Mouse (Mus musculus) CH12.LX (cell line): ENCODE measurements around the gene Car10. TPM values are rescaled to one million over a fixed set of nuclear protein-coding genes. Genes with fewer than 3 reads are reported as not detected.

Source experiments
- DNase-seq: peaks from one replicate; pipeline ENCODE4 v3.0.0-alpha.2; 2013; ENCODE audit errors: extremely low read depth
- H3K27ac ChIP-seq: 2 replicates; pipeline ENCODE4 v1.5.1; 2012; ENCODE audit warnings: low read depth, mild to moderate bottlenecking, control low read depth, moderate library complexity; ENCODE audit not compliant: insufficient read depth
- H3K27me3 ChIP-seq: replicated peaks from 2 replicates; pipeline ENCODE3; 2012; ENCODE audit warnings: inconsistent platforms
- H3K36me3 ChIP-seq, 2 experiments: replicated peaks in 1 of 2; 2 replicates each; pipeline versions ENCODE3 to v1.6.1; 2012; ENCODE audit warnings: inconsistent platforms in 1 of 2, low read length in 1 of 2, mild to moderate bottlenecking in 1 of 2, mixed read lengths in 1 of 2, moderate library complexity in 1 of 2; ENCODE audit not compliant: control insufficient read depth in 1 of 2, insufficient read depth in 1 of 2
- H3K4me1 ChIP-seq, 2 experiments: 2 replicates each; pipeline ENCODE4 v1.6.1; 2012; ENCODE audit warnings: inconsistent platforms in 1 of 2, moderate library complexity in 1 of 2; ENCODE audit not compliant: insufficient read depth in 2 of 2, control insufficient read depth in 1 of 2
- H3K4me2 ChIP-seq: 2 replicates; pipeline ENCODE4 v1.6.1; 2012; ENCODE audit warnings: low read depth, mild to moderate bottlenecking, control low read depth; ENCODE audit not compliant: poor library complexity, insufficient read depth, severe bottlenecking
- H3K4me3 ChIP-seq, 3 experiments: fragments of 150-350 bp in 1 of 3; sonication (generic) in 1 of 3; replicated peaks in 1 of 3; 2 replicates each; pipeline versions ENCODE3 to v1.5.1; 2011 to 2012; ENCODE audit warnings: low read depth in 2 of 3, low read length in 2 of 3, mild to moderate bottlenecking in 2 of 3, moderate library complexity in 2 of 3, control low read depth in 1 of 3, improper control_type of control experiment in 1 of 3, inconsistent platforms in 1 of 3, mixed read lengths in 1 of 3; ENCODE audit not compliant: poor library complexity in 1 of 3
- H3K79me2 ChIP-seq: replicated peaks from 2 replicates; pipeline ENCODE4 v1.6.1; 2012; ENCODE audit warnings: mild to moderate bottlenecking, moderate library complexity; ENCODE audit not compliant: control insufficient read depth, poor library complexity, insufficient read depth, severe bottlenecking; ENCODE audit errors: extremely low read depth
- H3K9ac ChIP-seq: 2 replicates; pipeline ENCODE4 v1.6.1; 2012; ENCODE audit warnings: low read depth, mild to moderate bottlenecking, control low read depth, moderate library complexity; ENCODE audit not compliant: insufficient read depth
- H3K9me3 ChIP-seq: replicated peaks from 2 replicates; pipeline ENCODE3; 2012; ENCODE audit warnings: low read length, inconsistent platforms, mixed read lengths
- BHLHE40 ChIP-seq: IDR thresholded peaks from 2 replicates; pipeline ENCODE4 v1.6.1; 2011; ENCODE audit warnings: mild to moderate bottlenecking, low read depth, low read length, improper control_type of control experiment
- CHD1 ChIP-seq: IDR thresholded peaks from 2 replicates; pipeline ENCODE4 v1.6.1; 2012; ENCODE audit warnings: low read depth, low read length, improper control_type of control experiment, inconsistent platforms
- CHD2 ChIP-seq: IDR thresholded peaks from 2 replicates; pipeline ENCODE4 v1.6.1; 2011; ENCODE audit warnings: low read length, improper control_type of control experiment
- CTCF ChIP-seq, 2 experiments: IDR thresholded peaks in 1 of 2; conservative IDR thresholded peaks in 1 of 2; 2 replicates each; pipeline ENCODE4 v1.5.1; 2011 to 2012; ENCODE audit warnings: low read depth in 2 of 2, low read length in 2 of 2, improper control_type of control experiment in 1 of 2, inconsistent platforms in 1 of 2, mild to moderate bottlenecking in 1 of 2, moderate library complexity in 1 of 2
- EP300 ChIP-seq: IDR thresholded peaks from 2 replicates; pipeline ENCODE4 v1.6.1; 2011; ENCODE audit warnings: low read length, improper control_type of control experiment
- IRF4 ChIP-seq: IDR thresholded peaks from 2 replicates; pipeline ENCODE4 v1.6.1; 2014; ENCODE audit warnings: low read depth, mild to moderate bottlenecking, inconsistent platforms, low read length, improper control_type of control experiment
- JUND ChIP-seq: conservative IDR thresholded peaks from 2 replicates; pipeline ENCODE4 v1.6.1; 2011; ENCODE audit warnings: low read depth, low read length, improper control_type of control experiment
- KAT2A ChIP-seq: IDR thresholded peaks from 2 replicates; pipeline ENCODE4 v1.6.1; 2012; ENCODE audit warnings: low read length, improper control_type of control experiment, inconsistent platforms; ENCODE audit not compliant: insufficient replicate concordance
- MAFK ChIP-seq: IDR thresholded peaks from 2 replicates; pipeline ENCODE4 v1.6.1; 2011; ENCODE audit warnings: low read length, improper control_type of control experiment; ENCODE audit not compliant: insufficient replicate concordance
- MAX ChIP-seq: IDR thresholded peaks from 2 replicates; pipeline ENCODE4 v1.6.1; 2011; ENCODE audit warnings: low read length, improper control_type of control experiment
- MEF2A ChIP-seq: IDR thresholded peaks from 2 replicates; pipeline ENCODE4 v1.6.1; 2014; ENCODE audit warnings: low read depth, mild to moderate bottlenecking, inconsistent platforms, low read length, improper control_type of control experiment, borderline replicate concordance
- MXI1 ChIP-seq: IDR thresholded peaks from 2 replicates; pipeline ENCODE4 v1.6.1; 2011; ENCODE audit warnings: mild to moderate bottlenecking, low read depth, low read length, improper control_type of control experiment
- NELFE ChIP-seq: IDR thresholded peaks from 2 replicates; pipeline ENCODE4 v1.6.1; 2011; ENCODE audit warnings: low read depth, low read length, improper control_type of control experiment
- NRF1 ChIP-seq: IDR thresholded peaks from 2 replicates; pipeline ENCODE4 v1.6.1; 2014; ENCODE audit warnings: low read depth, mild to moderate bottlenecking, inconsistent platforms, low read length, improper control_type of control experiment, moderate library complexity
- PAX5 ChIP-seq: IDR thresholded peaks from 2 replicates; pipeline ENCODE4 v1.6.1; 2012; ENCODE audit warnings: low read length, inconsistent platforms, mixed read lengths
- POLR2A ChIP-seq: IDR thresholded peaks from 2 replicates; pipeline ENCODE4 v1.6.1; 2011; ENCODE audit warnings: low read depth, mild to moderate bottlenecking, improper control_type of control experiment, low read length
- POLR2AphosphoS2 ChIP-seq: IDR thresholded peaks from 2 replicates; pipeline ENCODE4 v1.6.1; 2011; ENCODE audit warnings: low read depth, low read length, improper control_type of control experiment
- RAD21 ChIP-seq: IDR thresholded peaks from 2 replicates; pipeline ENCODE4 v1.6.1; 2011; ENCODE audit warnings: low read depth, mild to moderate bottlenecking, low read length, improper control_type of control experiment, moderate library complexity
- RCOR1 ChIP-seq: conservative IDR thresholded peaks from 2 replicates; pipeline ENCODE4 v1.6.1; 2012; ENCODE audit warnings: low read depth, mild to moderate bottlenecking, inconsistent platforms, low read length, improper control_type of control experiment
- TBP ChIP-seq: conservative IDR thresholded peaks from 2 replicates; pipeline ENCODE4 v1.6.1; 2011; ENCODE audit warnings: low read depth, low read length, improper control_type of control experiment
- TCF12 ChIP-seq: IDR thresholded peaks from 2 replicates; pipeline ENCODE4 v1.6.1; 2014; ENCODE audit warnings: low read depth, mild to moderate bottlenecking, inconsistent platforms, low read length, improper control_type of control experiment
- UBTF ChIP-seq: IDR thresholded peaks from 2 replicates; pipeline ENCODE4 v1.6.1; 2012; ENCODE audit warnings: low read depth, mild to moderate bottlenecking, inconsistent platforms, low read length, improper control_type of control experiment, moderate library complexity
- USF2 ChIP-seq: conservative IDR thresholded peaks from 2 replicates; pipeline ENCODE4 v1.6.1; 2011; ENCODE audit warnings: low read depth, low read length, improper control_type of control experiment
- ZC3H11A ChIP-seq: IDR thresholded peaks from 2 replicates; pipeline ENCODE4 v1.6.1; 2012; ENCODE audit warnings: low read depth, mild to moderate bottlenecking, inconsistent platforms, low read length, improper control_type of control experiment
- dilution Hi-C: fragments of 300-500 bp; cut with MboI; formaldehyde crosslinking; loops from 2 replicates; pipeline ENCODE4 v1.14.3; 2020; ENCODE audit warnings: low sequenced_read_pairs; ENCODE audit not compliant: extremely low pct_unique_long_range_greater_than_20kb, extremely low pct_ligation_motif_present
- in situ Hi-C: fragments of 300-500 bp; cut with MboI; formaldehyde crosslinking; loops from 3 replicates; pipeline ENCODE4 v1.14.3; 2019; ENCODE audit warnings: low sequenced_read_pairs, low pct_ligation_motif_present, low pct_unique_long_range_greater_than_20kb, mixed read lengths
- polyA plus RNA-seq: library from polyadenylated mRNA; unstranded; fragments of >175 nt; gene quantifications from 2 replicates; pipeline ENCODE4 v1.2.1, GENCODE M21; 2012; ENCODE audit warnings: low read depth; ENCODE audit not compliant: insufficient read length
- total RNA-seq, 2 experiments: library from RNA; depleted of rRNA; stranded (reverse); fragments of 300-350 nt in 1 of 2; fragments of >200 nt in 1 of 2; gene quantifications; 2 replicates each; pipeline ENCODE4 v1.2.3; 2012 to 2014

Car10 gene
- total and polyA plus RNA-seq, 3 experiments, result not detected

GRCm38 (mm10) chr11:93516216-93516615 is 418.4 kb downstream of the Car10 start:
- Histone ChIP-seq H3K79me2 (no peaks in the 10 kb centered on the region), H3K9me3 (no peaks in the 10 kb centered on the region), H3K27me3 (peaks cover 62% of the 10 kb centered on the region), H3K9ac (no peak overlapping the region), H3K4me3 (no peak overlapping the region)
- no peak for TF ChIP-seq NRF1
- TF ChIP-seq MAX, result no peak
- no peak for TF ChIP-seq EP300
- TF ChIP-seq NELFE, result no peak
- no peak for TF ChIP-seq RCOR1
- no peak for TF ChIP-seq CHD1
- TF ChIP-seq TCF12, result no peak
- TF ChIP-seq, all 38 proteins: peak for 0
- dilution Hi-C loops, result no loop called here
- DNase-seq, result no peak
- Histone ChIP-seq H3K4me1 (no peaks in the 10 kb centered on the region), H3K27ac (no peak overlapping the region), H3K4me2 (no peak overlapping the region), H3K36me3 (no peaks in the 10 kb centered on the region)
- in situ Hi-C loops, result loop anchor here (25.0 kb wide), 1 partner anchor 296 kb away; no protein-coding TSS in a partner anchor

DNA sequence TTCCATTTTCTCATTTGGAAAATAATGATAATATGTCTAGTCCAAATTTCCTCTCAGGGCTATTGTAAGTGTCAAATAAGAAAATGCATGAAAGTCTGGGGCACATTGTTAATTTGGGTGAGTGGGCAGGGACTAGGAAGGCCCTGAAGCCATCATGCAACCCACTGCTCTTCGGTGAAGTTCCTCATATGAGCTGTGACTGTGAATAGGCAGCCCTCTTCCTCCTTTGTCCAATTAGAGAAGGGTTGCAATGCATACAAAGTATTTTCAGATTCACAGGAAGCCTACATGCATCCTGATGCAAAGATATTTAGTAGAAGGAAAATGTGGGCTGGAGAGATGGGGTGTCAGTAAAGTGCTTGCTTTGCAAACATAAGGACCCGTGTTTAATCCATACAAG is 419.1 kb downstream of the Car10 start:
- in situ Hi-C loops, result loop anchor here (25.0 kb wide), 1 partner anchor 295 kb away; no protein-coding TSS in a partner anchor
- no peaks in the 10 kb centered on the region for H3K36me3 ChIP-seq
- dilution Hi-C loops, result no loop called here
- DNase-seq, result no peak
- H3K4me1 ChIP-seq, result no peaks in the 10 kb centered on the region
- H3K27ac ChIP-seq, result no peak overlapping the region
- no peak overlapping the region for H3K4me2 ChIP-seq
- no peak overlapping the region for H3K9ac ChIP-seq
- H3K9me3 ChIP-seq, result no peaks in the 10 kb centered on the region
- no peaks in the 10 kb centered on the region for H3K79me2 ChIP-seq
- TF ChIP-seq BHLHE40 (no peak), RAD21 (no peak), RCOR1 (no peak), MAX (no peak), MEF2A (no peak), USF2 (no peak), MXI1 (no peak), MAFK (no peak), POLR2AphosphoS2 (no peak), CTCF (conservative IDR thresholded peaks at IDR 0.05 in 1 of 2, IDR thresholded peaks at IDR 0.05 in 1 of 2; ENCODE audit: low read depth in 2 of 2, low read length in 2 of 2) (no peak), JUND (no peak), TBP (no peak), UBTF (no peak), PAX5 (no peak), ZC3H11A (no peak), POLR2A (no peak), KAT2A (no peak), CHD2 (no peak), IRF4 (no peak)
- peaks cover 69% of the 10 kb centered on the region for H3K27me3 ChIP-seq
- no peak overlapping the region for H3K4me3 ChIP-seq
